Mouse (Mus musculus) midbrain, embryonic 14.5 days (tissue): ENCODE measurements around the gene Pde4d. TPM values are rescaled to one million over a fixed set of nuclear protein-coding genes. Genes with fewer than 3 reads are reported as not detected.
A peak's percentile ranks its signal among the peaks of the same experiment; 100 is the strongest.

ENCODE experiments used
- ATAC-seq: fragments of 200-750 bp; cut with Nextera tagmentation; 2 replicates; pipeline ENCODE4 v1.8.0; 2017; ENCODE audit warnings: moderate number of reproducible peaks, moderate library complexity; ENCODE audit not compliant: low FRiP score, low TSS enrichment
- DNase-seq: peaks from one replicate; pipeline ENCODE4 v3.0.0-alpha.2; 2015
- H3K27ac ChIP-seq: fragments of 300-500 bp; sonication (generic); replicated peaks from 2 replicates; pipeline ENCODE4 v1.5.1; 2014; ENCODE audit warnings: mild to moderate bottlenecking, low read depth, low read length, moderate library complexity
- H3K27me3 ChIP-seq: fragments of 300-500 bp; sonication (generic); 2 replicates; pipeline ENCODE4 v1.6.1; 2014; ENCODE audit warnings: low read length, control low read depth, mixed read lengths; ENCODE audit not compliant: control insufficient read depth, insufficient read depth
- H3K36me3 ChIP-seq: fragments of 300-500 bp; sonication (generic); 2 replicates; pipeline ENCODE4 v1.6.1; 2014; ENCODE audit warnings: low read length, control low read depth; ENCODE audit not compliant: control insufficient read depth, insufficient read depth
- H3K4me1 ChIP-seq: fragments of 300-500 bp; sonication (generic); 2 replicates; pipeline ENCODE4 v1.6.1; 2014; ENCODE audit warnings: mild to moderate bottlenecking, antibody characterized with exemption, low read length, control low read depth; ENCODE audit not compliant: control insufficient read depth, insufficient read depth
- H3K4me2 ChIP-seq: fragments of 300-500 bp; sonication (generic); 2 replicates; pipeline ENCODE4 v1.6.1; 2014; ENCODE audit warnings: mild to moderate bottlenecking, low read length, moderate library complexity
- H3K4me3 ChIP-seq: fragments of 300-500 bp; sonication (generic); replicated peaks from 2 replicates; pipeline ENCODE4 v1.5.1; 2014; ENCODE audit warnings: low read depth, low read length
- H3K9ac ChIP-seq: fragments of 300-500 bp; sonication (generic); replicated peaks from 2 replicates; pipeline ENCODE4 v1.6.1; 2014; ENCODE audit warnings: mild to moderate bottlenecking, low read length, moderate library complexity
- H3K9me3 ChIP-seq: fragments of 300-500 bp; sonication (generic); 2 replicates; pipeline ENCODE4 v1.6.1; 2016; ENCODE audit warnings: low read length, control low read depth, mixed read lengths; ENCODE audit not compliant: control insufficient read depth
- WGBS: fragments of 180-500 bp; shearing (Covaris S2); extraction: QIAGEN DNeasy Blood & Tissue Kit; methylation state at CpG from one replicate; pipeline ENCODE4 v1.1.7; 2014; 5-methylcytosine and 5-hydroxymethylcytosine counted together
- polyA plus RNA-seq: library from polyadenylated mRNA; unstranded; fragments of >200 nt; fragmentation: Nextera tagmentation; extraction: Ambion mirVana; gene quantifications from 2 replicates; pipeline ENCODE4 v1.2.1, GENCODE M21; 2014

Pde4d gene
- polyA plus RNA-seq, 1 experiment from 2014 or later, result 27.1 TPM

DNA sequence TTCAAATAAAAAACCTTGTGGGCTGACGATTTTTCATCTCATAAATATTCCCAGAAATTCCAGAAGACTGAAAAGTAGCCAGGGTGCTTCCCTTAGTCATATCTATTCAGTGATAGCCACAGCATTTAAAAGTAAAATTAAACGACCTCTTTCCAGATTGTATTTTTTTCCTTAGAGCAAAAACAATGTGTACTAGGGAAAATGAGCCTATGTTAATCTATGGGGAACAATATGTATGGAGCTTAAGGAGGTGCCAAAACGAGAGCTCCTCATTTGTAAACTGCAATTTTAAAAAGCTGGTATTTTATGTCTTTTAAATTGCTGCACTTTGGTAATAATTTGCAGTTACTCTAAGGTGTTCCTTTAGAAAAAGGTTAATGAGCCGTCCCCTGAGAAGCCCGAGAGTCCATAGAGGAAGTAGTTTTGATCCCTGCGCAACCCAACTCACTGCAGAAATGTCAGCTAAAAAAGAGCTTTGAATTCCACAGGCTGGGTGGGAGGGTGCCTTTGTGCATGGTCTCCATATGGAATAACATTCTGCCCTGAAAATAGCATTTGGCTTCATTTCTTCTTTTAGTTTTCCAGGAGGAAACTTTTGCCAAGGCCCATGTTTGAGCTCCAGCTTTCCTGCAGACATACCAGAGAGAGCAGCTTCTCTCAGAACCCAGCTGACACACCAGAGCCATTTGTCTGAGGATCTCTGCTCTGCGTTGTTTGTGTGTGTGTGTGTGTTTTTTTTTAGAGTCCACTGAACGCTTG lies 1222.0 kb downstream of the Pde4d start:
- Histone ChIP-seq H3K4me1 (no peaks in the 10 kb centered on the region), H3K36me3 (no peaks in the 10 kb centered on the region), H3K9ac (no peak overlapping the region), H3K27ac (no peak overlapping the region), H3K27me3 (no peaks in the 10 kb centered on the region), H3K9me3 (no peaks in the 10 kb centered on the region), H3K4me3 (no peak overlapping the region), H3K4me2 (no peak overlapping the region)
- WGBS, result 70% methylated on average over 8 of the region's 8 CpGs
- no peak for ATAC-seq
- DNase-seq, result no peak

DNA sequence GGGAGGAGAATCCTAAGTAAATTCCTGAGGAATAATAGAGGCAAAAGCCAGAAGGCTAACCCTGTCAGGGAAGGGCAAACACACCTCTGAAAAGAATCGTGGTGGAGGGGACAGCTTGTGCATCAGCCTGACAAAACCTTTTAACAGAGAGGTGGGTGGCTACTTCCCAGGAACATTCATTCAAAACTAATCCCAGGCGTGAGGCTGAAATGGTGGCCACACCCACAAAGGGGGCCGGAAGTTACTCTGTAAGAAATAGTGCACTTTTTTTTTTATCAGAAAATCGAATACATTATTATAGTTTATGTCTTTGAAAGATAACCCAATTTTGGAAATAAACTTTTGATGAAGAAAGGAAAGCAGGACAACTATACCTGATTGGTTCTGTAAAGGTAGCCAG lies 1227.3 kb downstream of the Pde4d start:
- Histone ChIP-seq H3K4me3 (no peak overlapping the region), H3K9me3 (no peaks in the 10 kb centered on the region), H3K4me1 (no peaks in the 10 kb centered on the region), H3K27me3 (no peaks in the 10 kb centered on the region), H3K27ac (no peak overlapping the region), H3K4me2 (no peak overlapping the region), H3K36me3 (no peaks in the 10 kb centered on the region), H3K9ac (no peak overlapping the region)
- WGBS, result 44% methylated on average over 4 of the region's 4 CpGs
- DNase-seq, result no peak
- no peak for ATAC-seq

DNA sequence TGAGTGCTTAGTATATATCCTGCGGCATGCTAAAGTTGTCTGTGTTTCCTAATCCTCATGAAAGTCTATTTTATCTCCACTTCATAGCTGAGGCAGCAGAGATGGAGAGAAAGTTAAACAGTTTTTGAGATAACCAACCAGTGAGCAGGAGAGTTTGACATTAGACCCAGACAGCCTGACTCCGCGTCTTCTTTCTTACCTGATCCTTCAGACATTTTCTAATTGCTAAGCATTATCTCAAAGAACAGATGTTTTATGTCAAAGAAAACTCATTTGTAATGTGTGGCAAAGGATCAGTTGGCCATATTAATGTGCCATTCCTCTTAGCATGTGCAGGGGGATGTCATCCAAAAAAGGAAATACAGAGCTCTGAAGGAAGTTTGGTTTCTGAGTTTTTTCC lies 1227.9 kb downstream of the Pde4d start:
- Histone ChIP-seq H3K9ac (no peak overlapping the region), H3K4me1 (no peaks in the 10 kb centered on the region), H3K9me3 (no peaks in the 10 kb centered on the region), H3K36me3 (no peaks in the 10 kb centered on the region), H3K27me3 (no peaks in the 10 kb centered on the region), H3K4me2 (no peak overlapping the region), H3K4me3 (no peak overlapping the region), H3K27ac (no peak overlapping the region)
- no peak for DNase-seq
- no peak for ATAC-seq
- 91% methylated on average over 3 of the region's 3 CpGs for WGBS

DNA sequence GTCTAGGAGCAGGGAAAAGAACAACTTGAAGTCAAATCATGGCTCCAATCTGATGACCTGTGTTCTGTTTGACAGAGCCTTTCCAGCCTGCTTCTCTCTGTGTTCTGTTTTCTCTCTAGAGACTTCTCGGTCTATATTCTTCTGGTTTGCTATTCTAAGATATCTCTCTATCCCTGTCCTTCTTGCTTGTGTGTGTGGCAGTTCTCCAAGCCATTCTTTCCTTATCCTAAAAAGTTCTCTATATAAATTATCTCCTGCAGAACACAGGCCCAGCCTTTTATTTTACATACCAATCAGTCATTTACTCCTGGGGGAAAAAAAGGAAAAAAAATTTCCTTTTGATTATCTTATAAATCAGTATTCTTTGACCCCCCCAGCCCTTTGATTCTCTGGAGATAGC lies 1229.2 kb downstream of the Pde4d start:
- Histone ChIP-seq H3K4me1 (no peaks in the 10 kb centered on the region), H3K27me3 (no peaks in the 10 kb centered on the region), H3K9ac (no peak overlapping the region), H3K27ac (no peak overlapping the region), H3K4me2 (no peak overlapping the region), H3K4me3 (no peak overlapping the region), H3K36me3 (no peaks in the 10 kb centered on the region), H3K9me3 (no peaks in the 10 kb centered on the region)
- ATAC-seq (no peak), DNase-seq (no peak)
- WGBS, result 94% methylated on average over 1 of the region's 1 CpGs

DNA sequence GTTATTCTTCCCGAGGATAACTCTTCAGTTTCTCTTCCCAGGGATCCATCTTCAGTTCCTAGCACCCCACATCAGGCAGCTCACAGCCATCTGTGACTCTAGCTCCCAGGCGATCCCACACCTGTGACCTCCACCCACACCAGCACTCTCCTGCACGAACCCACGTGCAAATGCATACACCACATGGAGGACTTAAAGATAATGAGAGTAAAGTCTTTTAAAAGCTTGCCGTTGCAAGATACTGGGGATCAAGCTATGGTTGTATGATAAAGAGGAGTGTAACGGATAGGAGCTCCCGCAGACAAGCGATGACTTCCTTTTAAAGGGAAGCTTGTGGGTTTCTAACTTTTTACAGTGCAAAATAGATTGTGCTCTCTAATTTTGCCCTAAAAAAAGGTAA lies 1230.5 kb downstream of the Pde4d start:
- Histone ChIP-seq H3K4me3 (no peak overlapping the region), H3K4me2 (no peak overlapping the region), H3K27me3 (no peaks in the 10 kb centered on the region), H3K9me3 (no peaks in the 10 kb centered on the region), H3K4me1 (peaks cover 4% of the 10 kb centered on the region; the same call in 1 of the 2 replicates), H3K36me3 (no peaks in the 10 kb centered on the region), H3K27ac (no peak overlapping the region), H3K9ac (no peak overlapping the region)
- ATAC-seq (no peak), DNase-seq (no peak)
- WGBS, result 91% methylated on average over 8 of the region's 8 CpGs

DNA sequence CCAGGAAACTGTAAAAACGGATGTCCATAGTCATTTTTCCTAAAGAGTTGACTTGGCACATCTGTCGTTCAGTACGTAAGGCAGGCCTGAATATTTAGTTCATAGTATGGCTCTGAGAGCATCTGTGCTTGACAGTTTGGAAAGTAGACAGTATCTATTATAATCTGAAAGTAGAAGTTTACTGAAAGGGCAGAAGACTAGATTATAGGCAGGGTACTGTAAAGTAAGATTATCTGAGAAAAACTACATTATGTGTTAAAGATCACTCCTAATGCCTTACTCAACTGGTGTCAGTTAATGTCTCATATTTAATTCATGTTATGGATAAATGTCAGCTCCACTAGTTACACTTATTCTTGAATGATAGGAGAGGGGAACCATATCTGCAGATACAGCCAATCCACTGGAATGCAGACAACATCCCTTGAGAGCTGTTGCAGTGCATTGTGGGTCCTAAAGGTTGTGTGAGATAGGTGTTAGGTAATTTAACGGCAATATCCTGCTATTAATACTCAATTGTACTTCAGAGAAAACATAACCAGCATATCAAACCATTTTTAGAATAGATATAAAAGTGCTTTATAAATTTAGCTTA lies 1232.0 kb downstream of the Pde4d start:
- no peak overlapping the region for H3K9ac ChIP-seq

DNA sequence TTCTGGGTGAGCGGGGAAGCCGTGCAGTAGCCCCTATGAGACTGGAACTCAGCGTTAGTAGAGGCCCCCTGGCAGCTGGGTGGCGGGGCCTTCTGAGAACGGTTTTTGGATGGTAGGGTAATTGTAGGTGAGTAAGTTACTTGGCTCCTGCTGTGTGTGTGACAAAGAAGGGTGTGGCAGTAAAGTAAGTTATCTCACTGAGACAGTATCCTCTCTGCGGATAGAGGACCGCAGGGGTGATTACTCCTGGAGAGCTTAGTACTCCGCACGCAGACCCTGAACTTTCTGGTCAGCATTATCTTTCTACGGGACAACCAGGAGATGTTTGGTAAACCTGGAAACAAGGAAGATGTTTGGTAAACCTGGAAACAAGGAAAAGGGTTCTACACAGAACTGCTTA lies 1233.3 kb downstream of the Pde4d start:
- DNase-seq (no peak), ATAC-seq (no peak)
- H3K4me1 ChIP-seq, result peaks cover 10% of the 10 kb centered on the region
- H3K9ac ChIP-seq, result no peak overlapping the region
- no peak overlapping the region for H3K4me3 ChIP-seq
- no peaks in the 10 kb centered on the region for H3K36me3 ChIP-seq
- H3K27ac ChIP-seq, result no peak overlapping the region
- 80% methylated on average over 10 of the region's 10 CpGs for WGBS
- H3K27me3 ChIP-seq, result no peaks in the 10 kb centered on the region
- no peaks in the 10 kb centered on the region for H3K9me3 ChIP-seq
- H3K4me2 ChIP-seq, result no peak overlapping the region

More for the DNA sequence above, 1232.0 kb downstream of the Pde4d start:
- peaks cover 10% of the 10 kb centered on the region; the same call in 1 of the 2 replicates for H3K4me1 ChIP-seq
- H3K9me3 ChIP-seq, result no peaks in the 10 kb centered on the region
- 84% methylated on average over 4 of the region's 4 CpGs for WGBS
- DNase-seq (no peak), ATAC-seq (no peak)
- no peak overlapping the region for H3K4me2 ChIP-seq
- no peaks in the 10 kb centered on the region for H3K27me3 ChIP-seq
- no peak overlapping the region for H3K27ac ChIP-seq
- no peaks in the 10 kb centered on the region for H3K36me3 ChIP-seq
- H3K4me3 ChIP-seq, result no peak overlapping the region

DNA sequence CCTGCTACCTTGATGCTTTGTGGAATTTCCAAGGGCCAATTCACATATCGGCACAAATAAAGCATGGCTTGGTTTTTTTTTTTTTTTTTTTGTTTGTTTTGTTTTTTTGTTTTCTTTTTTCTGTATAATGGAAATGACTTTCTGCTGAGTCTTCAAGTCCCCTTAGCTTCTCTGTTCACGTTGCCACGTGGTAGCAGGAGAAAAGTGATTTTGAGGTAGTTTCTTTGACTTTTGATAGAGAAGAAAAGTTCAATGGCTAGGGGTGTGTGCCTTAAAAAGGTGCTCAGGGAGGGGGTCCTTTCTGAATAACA lies 1235.2 kb downstream of the Pde4d start:
- no peak for DNase-seq
- peaks cover 10% of the 10 kb centered on the region for H3K4me1 ChIP-seq
- H3K9ac ChIP-seq, result no peak overlapping the region
- ATAC-seq, result no peak
- H3K27ac ChIP-seq, result no peak overlapping the region
- no peaks in the 10 kb centered on the region for H3K27me3 ChIP-seq
- no peaks in the 10 kb centered on the region for H3K9me3 ChIP-seq
- H3K4me2 ChIP-seq, result peak overlapping the region; percentile 73
- WGBS, result 14% methylated on average over 3 of the region's 3 CpGs
- H3K4me3 ChIP-seq, result peak overlapping the region; percentile 37
- no peaks in the 10 kb centered on the region for H3K36me3 ChIP-seq
